Mouse (Mus musculus) liver, adult 2 months (tissue): ENCODE results near the gene Bub1b. TPM values are rescaled to one million over a fixed set of nuclear protein-coding genes. Genes with fewer than 3 reads are reported as not detected.
"Not testable (repeated sequence)": the region's sequence is repeated elsewhere in the genome, so short reads cannot be mapped to it uniquely, and the experiment has no call there.

Experiments used
- DNase-seq: peaks from one replicate; pipeline ENCODE4 v3.0.0-alpha.2; 2011; ENCODE audit warnings: low read depth, low spot score; ENCODE audit errors: extremely low read depth
- H3K27ac ChIP-seq: fragments of 200-500 bp; replicated peaks from 2 replicates; pipeline ENCODE4 v1.5.1; 2012; ENCODE audit warnings: low read depth, mild to moderate bottlenecking, control low read depth, inconsistent platforms, low read length; ENCODE audit not compliant: insufficient read depth
- H3K27me3 ChIP-seq: fragments of 200-500 bp; 2 replicates; pipeline ENCODE4 v1.6.1; 2012; ENCODE audit warnings: mild to moderate bottlenecking, moderate library complexity, low read length, inconsistent platforms; ENCODE audit not compliant: control insufficient read depth, insufficient read depth
- H3K36me3 ChIP-seq: fragments of 200-500 bp; 2 replicates; pipeline ENCODE4 v1.6.1; 2012; ENCODE audit warnings: low read length, inconsistent platforms; ENCODE audit not compliant: control insufficient read depth, insufficient read depth
- H3K4me1 ChIP-seq: fragments of 200-500 bp; 2 replicates; pipeline ENCODE4 v1.6.1; 2011; ENCODE audit warnings: low read length; ENCODE audit not compliant: control insufficient read depth, insufficient read depth
- H3K4me3 ChIP-seq: fragments of 200-500 bp; 2 replicates; pipeline ENCODE4 v1.5.1; 2011; ENCODE audit warnings: low read depth, mild to moderate bottlenecking, control low read depth, low read length, moderate library complexity; ENCODE audit not compliant: insufficient read depth
- H3K79me2 ChIP-seq: fragments of 200-500 bp; 2 replicates; pipeline ENCODE4 v1.6.1; 2012; ENCODE audit warnings: inconsistent platforms, mild to moderate bottlenecking, low read length, moderate library complexity; ENCODE audit not compliant: control insufficient read depth, insufficient read depth
- H3K9ac ChIP-seq: fragments of 200-500 bp; 2 replicates; pipeline ENCODE4 v1.6.1; 2012; ENCODE audit warnings: low read depth, mild to moderate bottlenecking, control low read depth, inconsistent platforms, low read length
- CTCF ChIP-seq: fragments of 200-500 bp; IDR thresholded peaks from 2 replicates; pipeline ENCODE4 v1.5.1; 2011; ENCODE audit warnings: low read depth, low read length, control low read depth
- POLR2A ChIP-seq: fragments of 200-500 bp; IDR thresholded peaks from 2 replicates; pipeline ENCODE4 v1.6.1; 2011; ENCODE audit warnings: low read length, control low read depth; ENCODE audit not compliant: insufficient read depth; ENCODE audit errors: extremely low read depth
- WGBS: fragments of 180-500 bp; shearing (Covaris S2); methylation state at CpG from one replicate; pipeline ENCODE4 v1.1.7; 2018; 5-methylcytosine and 5-hydroxymethylcytosine counted together
- polyA plus RNA-seq: library from polyadenylated mRNA; depleted of rRNA; stranded (reverse); fragments of >200 nt; gene quantifications from 2 replicates; pipeline ENCODE4 v1.2.3, GENCODE M21; 2012
- total RNA-seq: library from RNA; depleted of rRNA; stranded (reverse); fragments of >200 nt; gene quantifications from 2 replicates; pipeline ENCODE4 v1.2.3, GENCODE M21; 2014

Gene Bub1b
- total and polyA plus RNA-seq, 2 experiments = 0.21 to 0.65 TPM

DNA sequence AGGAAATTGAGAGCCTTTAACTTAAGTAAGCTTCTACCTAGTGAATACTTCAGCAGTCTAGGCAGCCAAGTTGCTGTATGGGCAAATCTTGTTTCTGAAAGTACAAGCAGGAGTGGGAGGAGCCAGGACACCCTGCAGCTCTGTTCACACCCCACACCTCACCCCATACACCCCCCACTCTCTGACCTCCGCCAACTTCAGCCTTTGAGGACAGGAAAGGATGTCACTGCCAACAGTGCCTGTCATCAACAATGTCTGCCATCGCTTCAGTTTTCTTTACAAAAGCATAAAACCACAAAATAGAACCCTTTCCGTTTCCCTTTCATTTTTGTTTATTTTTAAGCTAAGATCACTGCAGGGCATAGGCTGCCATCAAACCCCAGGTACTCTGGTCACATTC, 44.4 kb downstream of the Bub1b start:
- TF ChIP-seq CTCF = no peak
- no peak for TF ChIP-seq POLR2A
- H3K36me3 ChIP-seq = no peaks in the 10 kb centered on the region

GRCm38 (mm10) chr2:118642942-118643341, 44.9 kb downstream of the Bub1b start:
- Histone ChIP-seq H3K36me3 (no peaks in the 10 kb centered on the region), H3K27ac (no peak overlapping the region), H3K27me3 (no peaks in the 10 kb centered on the region), H3K79me2 (no peaks in the 10 kb centered on the region), H3K9ac (no peak overlapping the region), H3K4me1 (no peaks in the 10 kb centered on the region), H3K4me3 (no peak overlapping the region)
- no peak for DNase-seq
- 68% methylated on average over 3 of the region's 3 CpGs for WGBS
- TF ChIP-seq CTCF = no peak
- TF ChIP-seq POLR2A = no peak

More for the DNA sequence above, 44.4 kb downstream of the Bub1b start:
- no peak overlapping the region for H3K9ac ChIP-seq
- H3K27me3 ChIP-seq = no peaks in the 10 kb centered on the region
- no peak overlapping the region for H3K4me3 ChIP-seq
- no peak for DNase-seq
- no peaks in the 10 kb centered on the region for H3K79me2 ChIP-seq
- H3K4me1 ChIP-seq = no peaks in the 10 kb centered on the region
- H3K27ac ChIP-seq = no peak overlapping the region
- 84% methylated on average over 3 of the region's 3 CpGs for WGBS

DNA sequence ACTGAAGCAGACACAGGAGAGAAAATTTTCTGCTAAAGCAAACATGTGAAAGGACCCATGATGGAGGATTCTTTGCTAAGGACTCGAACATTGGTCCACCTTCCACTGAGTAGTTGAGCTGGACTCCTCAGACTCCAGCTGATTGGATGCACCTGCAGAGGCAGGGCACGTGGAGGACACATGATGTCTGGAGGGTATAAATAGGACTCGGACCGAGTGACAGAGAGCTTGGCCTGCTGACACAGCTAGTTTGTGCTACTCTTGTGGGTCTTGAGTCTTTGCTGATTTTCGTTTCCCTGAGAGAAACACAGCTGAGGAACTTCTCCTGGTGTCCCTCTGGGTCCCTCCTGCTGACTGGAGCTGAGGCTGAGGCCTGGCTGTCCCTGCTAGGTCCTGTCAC, 48.7 kb downstream of the Bub1b start:
- DNase-seq = no peak
- TF ChIP-seq POLR2A (no peak), CTCF (no peak)

DNA sequence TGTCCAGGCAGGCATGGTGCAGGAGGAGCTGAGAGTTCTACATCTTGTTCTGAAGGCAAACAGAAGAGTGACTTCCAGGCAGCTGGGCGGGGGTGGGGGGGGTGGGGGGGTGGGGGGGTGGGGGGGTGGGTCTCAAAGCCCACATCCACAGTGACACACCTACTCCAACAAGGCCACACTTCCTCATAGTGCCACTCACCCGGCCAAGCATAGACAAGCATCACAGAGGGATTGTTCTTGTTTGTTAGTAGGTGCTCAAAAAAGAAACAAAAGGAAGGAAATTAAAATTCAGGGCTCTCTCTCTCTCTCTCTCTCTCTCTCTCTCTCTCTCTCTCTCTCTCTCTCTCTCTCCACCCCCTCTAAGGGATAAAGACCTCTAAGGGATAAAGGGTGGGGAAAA, 52.7 kb downstream of the Bub1b start:
- WGBS = 58% methylated on average over 2 of the region's 2 CpGs
- H3K27me3 ChIP-seq, H3K36me3 ChIP-seq, H3K9ac ChIP-seq, H3K4me1 ChIP-seq, H3K4me3 ChIP-seq, H3K27ac ChIP-seq, H3K79me2 ChIP-seq, DNase-seq: not testable (repeated sequence)

More for the DNA sequence above, 48.7 kb downstream of the Bub1b start:
- Histone ChIP-seq H3K79me2 (no peaks in the 10 kb centered on the region), H3K27me3 (no peaks in the 10 kb centered on the region), H3K4me1 (no peaks in the 10 kb centered on the region), H3K4me3 (no peak overlapping the region), H3K9ac (no peak overlapping the region), H3K27ac (no peak overlapping the region), H3K36me3 (no peaks in the 10 kb centered on the region)
- WGBS = 86% methylated on average over 5 of the region's 5 CpGs

DNA sequence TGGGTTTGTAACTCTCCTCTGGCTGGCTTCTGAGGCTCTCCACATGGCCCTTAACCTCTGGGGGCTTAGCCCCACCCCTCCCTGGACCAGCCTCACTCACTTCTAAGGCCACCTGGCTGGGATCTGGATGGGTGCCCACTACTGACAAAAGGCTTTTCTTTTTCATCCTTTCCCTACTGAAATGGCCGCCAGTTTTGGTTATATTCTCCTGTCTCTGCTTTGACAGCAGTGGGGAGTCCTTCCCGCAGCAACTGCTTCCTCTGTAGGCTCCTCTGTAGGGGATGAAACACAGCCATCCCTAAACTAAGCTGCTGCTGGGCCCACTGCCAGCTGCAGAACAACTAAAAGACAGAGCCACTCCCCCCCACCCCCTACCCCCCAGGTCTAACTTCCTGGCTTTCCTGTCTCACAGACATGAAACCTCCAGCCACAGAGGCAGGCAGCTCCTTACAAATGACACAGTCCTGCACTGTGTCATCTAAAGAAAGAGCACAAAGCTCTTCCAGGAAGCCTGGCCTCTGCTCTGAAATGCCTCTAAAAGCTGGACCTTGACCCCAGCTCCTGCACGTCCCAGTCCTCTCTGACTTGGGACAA, 58.8 kb downstream of the Bub1b start:
- WGBS = 45% methylated on average over 3 of the region's 3 CpGs
- Histone ChIP-seq H3K36me3 (no peaks in the 10 kb centered on the region), H3K27ac (no peak overlapping the region), H3K4me3 (no peak overlapping the region), H3K9ac (no peak overlapping the region), H3K27me3 (no peaks in the 10 kb centered on the region), H3K4me1 (no peaks in the 10 kb centered on the region), H3K79me2 (no peaks in the 10 kb centered on the region)
- no peak for DNase-seq
- TF ChIP-seq POLR2A (no peak), CTCF (no peak)

- no peaks in the 10 kb centered on the region for H3K36me3 ChIP-seq
- H3K79me2 ChIP-seq = no peaks in the 10 kb centered on the region
- no peak for DNase-seq
- H3K9ac ChIP-seq = no peak overlapping the region
- H3K4me3 ChIP-seq = no peak overlapping the region
- peaks cover 2% of the 10 kb centered on the region; the same call in 1 of the 2 replicates for H3K27me3 ChIP-seq
- no peaks in the 10 kb centered on the region for H3K4me1 ChIP-seq
- WGBS = 70% methylated on average over 4 of the region's 4 CpGs
- no peak for TF ChIP-seq CTCF
- no peak overlapping the region for H3K27ac ChIP-seq
Measured at GRCm38 (mm10) chr2:118658457-118658856, 60.4 kb downstream of the Bub1b start.
